Mouse (Mus musculus) MEL (cell line): Measurements from ENCODE around the gene Fut2. TPM values are rescaled to one million over a fixed set of nuclear protein-coding genes. Genes with fewer than 3 reads are reported as not detected.

Source experiments
- DNase-seq: peaks from one replicate; pipeline ENCODE4 v3.0.0; 2011; ENCODE audit warnings: low read depth, low spot score
- H3K27ac ChIP-seq: 2 replicates; pipeline ENCODE4 v1.5.1; 2012; ENCODE audit warnings: low read depth, mild to moderate bottlenecking, control low read depth, low read length, moderate library complexity; ENCODE audit not compliant: control insufficient read depth
- H3K27me3 ChIP-seq, 2 experiments: fragments of 150-350 bp in 1 of 2; sonication (generic) in 1 of 2; 2 replicates each; pipeline ENCODE4 v1.6.1; 2012; ENCODE audit warnings: low read length in 2 of 2, mild to moderate bottlenecking in 2 of 2, improper control_type of control experiment in 1 of 2, moderate library complexity in 1 of 2; ENCODE audit not compliant: insufficient read depth in 2 of 2, control insufficient read depth in 1 of 2
- H3K36me3 ChIP-seq, 2 experiments: 2 replicates each; pipeline ENCODE4 v1.6.1; 2012 to 2014; ENCODE audit warnings: low read length in 2 of 2, improper control_type of control experiment in 1 of 2, inconsistent platforms in 1 of 2, mild to moderate bottlenecking in 1 of 2; ENCODE audit not compliant: insufficient read depth in 2 of 2, control insufficient read depth in 1 of 2
- H3K4me1 ChIP-seq, 2 experiments: fragments of 150-350 bp in 1 of 2; sonication (generic) in 1 of 2; 2 replicates each; pipeline ENCODE4 v1.6.1; 2012; ENCODE audit warnings: low read length in 2 of 2, improper control_type of control experiment in 1 of 2, mild to moderate bottlenecking in 1 of 2; ENCODE audit not compliant: insufficient read depth in 2 of 2, control insufficient read depth in 1 of 2
- H3K4me3 ChIP-seq, 2 experiments: fragments of 150-350 bp in 1 of 2; sonication (generic) in 1 of 2; 2 replicates each; pipeline ENCODE4 v1.5.1; 2012; ENCODE audit warnings: low read depth in 2 of 2, low read length in 2 of 2, mild to moderate bottlenecking in 2 of 2, moderate library complexity in 2 of 2, control low read depth in 1 of 2, improper control_type of control experiment in 1 of 2; ENCODE audit not compliant: control insufficient read depth in 1 of 2, insufficient read depth in 1 of 2
- H3K79me2 ChIP-seq: 2 replicates; pipeline ENCODE4 v1.6.1; 2012; ENCODE audit warnings: mild to moderate bottlenecking, low read length, moderate library complexity; ENCODE audit not compliant: control insufficient read depth, poor library complexity, insufficient read depth
- H3K9ac ChIP-seq: 2 replicates; pipeline ENCODE4 v1.6.1; 2012; ENCODE audit warnings: low read depth, mild to moderate bottlenecking, control low read depth, low read length, moderate library complexity; ENCODE audit not compliant: control insufficient read depth, poor library complexity, severe bottlenecking
- H3K9me3 ChIP-seq: fragments of 150-350 bp; sonication (generic); replicated peaks from 2 replicates; pipeline ENCODE4 v1.6.1; 2012; ENCODE audit warnings: mild to moderate bottlenecking, low read length, improper control_type of control experiment, moderate library complexity; ENCODE audit not compliant: insufficient read depth
- CHD2 ChIP-seq: IDR thresholded peaks from 2 replicates; pipeline ENCODE4 v1.6.1; 2011; ENCODE audit warnings: low read length, improper control_type of control experiment
- E2F4 ChIP-seq: IDR thresholded peaks from 2 replicates; pipeline ENCODE4 v1.6.1; 2011; ENCODE audit warnings: low read depth, low read length, improper control_type of control experiment, borderline replicate concordance
- ELF1 ChIP-seq: IDR thresholded peaks from 2 replicates; pipeline ENCODE4 v1.6.1; 2014; ENCODE audit warnings: low read depth, mild to moderate bottlenecking, inconsistent platforms, low read length, improper control_type of control experiment, moderate library complexity
- EP300 ChIP-seq, 2 experiments: IDR thresholded peaks; 2 replicates each; pipeline ENCODE4 v1.6.1; 2011; ENCODE audit warnings: improper control_type of control experiment in 2 of 2, low read length in 2 of 2, low read depth in 1 of 2, mild to moderate bottlenecking in 1 of 2
- ETS1 ChIP-seq: IDR thresholded peaks from 2 replicates; pipeline ENCODE4 v1.6.1; 2012; ENCODE audit warnings: low read depth, mild to moderate bottlenecking, inconsistent platforms, low read length, improper control_type of control experiment, moderate library complexity
- GATA1 ChIP-seq: IDR thresholded peaks from 2 replicates; pipeline ENCODE4 v1.6.1; 2011; ENCODE audit warnings: low read depth, low read length, improper control_type of control experiment
- HCFC1 ChIP-seq: IDR thresholded peaks from 2 replicates; pipeline ENCODE4 v1.6.1; 2012; ENCODE audit warnings: low read depth, mild to moderate bottlenecking, inconsistent platforms, low read length, improper control_type of control experiment, moderate library complexity
- JUND ChIP-seq: IDR thresholded peaks from 2 replicates; pipeline ENCODE4 v1.6.1; 2011; ENCODE audit warnings: low read depth, mild to moderate bottlenecking, improper control_type of control experiment, low read length
- MAX ChIP-seq: IDR thresholded peaks from 2 replicates; pipeline ENCODE4 v1.6.1; 2011; ENCODE audit warnings: low read length, improper control_type of control experiment
- MEF2A ChIP-seq: IDR thresholded peaks from 2 replicates; pipeline ENCODE4 v1.6.1; 2014; ENCODE audit warnings: low read depth, mild to moderate bottlenecking, inconsistent platforms, low read length, improper control_type of control experiment; ENCODE audit not compliant: poor library complexity, insufficient replicate concordance, severe bottlenecking; ENCODE audit errors: extremely low read depth
- MXI1 ChIP-seq: IDR thresholded peaks from 2 replicates; pipeline ENCODE4 v1.6.1; 2011; ENCODE audit warnings: mild to moderate bottlenecking, low read depth, low read length, improper control_type of control experiment
- MYB ChIP-seq: IDR thresholded peaks from 2 replicates; pipeline ENCODE4 v1.6.1; 2011; ENCODE audit warnings: mild to moderate bottlenecking, low read depth, low read length, improper control_type of control experiment
- MYC ChIP-seq: IDR thresholded peaks from 2 replicates; pipeline ENCODE4 v1.6.1; 2011; ENCODE audit warnings: low read depth, mild to moderate bottlenecking, low read length, improper control_type of control experiment, moderate library complexity
- NELFE ChIP-seq: IDR thresholded peaks from 2 replicates; pipeline ENCODE4 v1.6.1; 2011; ENCODE audit warnings: low read depth, low read length, improper control_type of control experiment
- NRF1 ChIP-seq: IDR thresholded peaks from 2 replicates; pipeline ENCODE4 v1.6.1; 2014; ENCODE audit warnings: low read depth, mild to moderate bottlenecking, inconsistent platforms, low read length, improper control_type of control experiment, moderate library complexity; ENCODE audit not compliant: poor library complexity, insufficient read depth, severe bottlenecking
- POLR2AphosphoS5 ChIP-seq: IDR thresholded peaks from 2 replicates; pipeline ENCODE4 v1.6.1; 2012; ENCODE audit warnings: low read depth, borderline replicate concordance, mild to moderate bottlenecking, inconsistent platforms, low read length, moderate library complexity, mixed read lengths
- RCOR1 ChIP-seq: IDR thresholded peaks from 2 replicates; pipeline ENCODE4 v1.6.1; 2012; ENCODE audit warnings: low read depth, mild to moderate bottlenecking, inconsistent platforms, low read length, improper control_type of control experiment
- SIN3A ChIP-seq: IDR thresholded peaks from 2 replicates; pipeline ENCODE4 v1.6.1; 2012; ENCODE audit warnings: low read length, improper control_type of control experiment, inconsistent platforms
- SMC3 ChIP-seq: IDR thresholded peaks from 2 replicates; pipeline ENCODE4 v1.6.1; 2011; ENCODE audit warnings: low read depth, low read length, improper control_type of control experiment
- TAL1 ChIP-seq: IDR thresholded peaks from 2 replicates; pipeline ENCODE4 v1.6.1; 2012; ENCODE audit warnings: mild to moderate bottlenecking, inconsistent platforms, low read length, moderate library complexity, mixed read lengths
- TCF12 ChIP-seq: IDR thresholded peaks from 2 replicates; pipeline ENCODE4 v1.6.1; 2014; ENCODE audit warnings: low read depth, mild to moderate bottlenecking, inconsistent platforms, low read length, improper control_type of control experiment, moderate library complexity
- USF1 ChIP-seq: IDR thresholded peaks from 2 replicates; pipeline ENCODE4 v1.6.1; 2014; ENCODE audit warnings: low read depth, mild to moderate bottlenecking, inconsistent platforms, low read length, improper control_type of control experiment, moderate library complexity
- USF2 ChIP-seq, 2 experiments: IDR thresholded peaks; 2 replicates each; pipeline ENCODE4 v1.6.1; 2011 to 2012; ENCODE audit warnings: improper control_type of control experiment in 2 of 2, low read length in 2 of 2, borderline replicate concordance in 1 of 2, inconsistent platforms in 1 of 2, low read depth in 1 of 2, mild to moderate bottlenecking in 1 of 2; ENCODE audit not compliant: insufficient read depth in 1 of 2
- ZMIZ1 ChIP-seq: IDR thresholded peaks from 2 replicates; pipeline ENCODE4 v1.6.1; 2012; ENCODE audit warnings: low read depth, mild to moderate bottlenecking, inconsistent platforms, low read length, improper control_type of control experiment, moderate library complexity
- ZNF384 ChIP-seq: IDR thresholded peaks from 2 replicates; pipeline ENCODE4 v1.6.1; 2012; ENCODE audit warnings: low read depth, mild to moderate bottlenecking, inconsistent platforms, low read length, improper control_type of control experiment
- polyA plus RNA-seq, 2 experiments: library from polyadenylated mRNA; stranded (reverse) in 1 of 2; unstranded in 1 of 2; fragments of >175 nt in 1 of 2; fragments of >200 nt in 1 of 2; gene quantifications; 2 replicates each; pipeline versions ENCODE4 v1.2.1 to v1.2.4; 2012; ENCODE audit warnings: low replicate concordance in 2 of 2, low read depth in 1 of 2; ENCODE audit not compliant: insufficient read length in 2 of 2, insufficient read depth in 1 of 2, missing spikeins in 1 of 2
- total RNA-seq: library from RNA; depleted of rRNA; stranded (reverse); fragments of 300-350 nt; gene quantifications from 2 replicates; pipeline ENCODE4 v1.2.3, GENCODE M21; 2012

The Fut2 gene
- total and polyA plus RNA-seq, 3 experiments = not detected

GRCm38 (mm10) chr7:45682144-45683126 lies 16.2 kb upstream of the Fut2 start (continued):
- TF ChIP-seq JUND (no peak), E2F4 (no peak), USF1 (no peak), SMC3 (peak; percentile 87), USF2 (IDR thresholded peaks at IDR 0.05; ENCODE audit: borderline replicate concordance in 1 of 2, insufficient read depth in 1 of 2, low read depth in 1 of 2, low read length in 2 of 2) (no peak), HCFC1 (peak; percentile 67), GATA1 (0 out of 2 replicates have a peak, but pooled peaks have one; percentile 27), SIN3A (peak; percentile 35; the same call in 1 of the 2 replicates), CHD2 (no peak), POLR2AphosphoS5 (no peak), NRF1 (no peak), ZNF384 (peak; percentile 30; the same call in 1 of the 2 replicates), EP300 (IDR thresholded peaks at IDR 0.05; ENCODE audit: low read depth in 1 of 2, low read length in 2 of 2) (peak; percentile 25 to 36; a peak in 3 of 4 replicates), NELFE (peak; percentile 41)

- peak overlapping the region; percentile 10 to 55; a peak in 2 of 4 replicates for H3K4me3 ChIP-seq
- TF ChIP-seq EP300 (IDR thresholded peaks at IDR 0.05; ENCODE audit: low read depth in 1 of 2, low read length in 2 of 2) (peak in 1 of 2 experiments; percentile 52; a peak in 2 of 4 replicates), HCFC1 (0 out of 2 replicates have a peak, but pooled peaks have one; percentile 35), SIN3A (peak; percentile 33; the same call in 1 of the 2 replicates), MYC (peak; percentile 71; the same call in 1 of the 2 replicates), MXI1 (peak; percentile 39; the same call in 1 of the 2 replicates), TCF12 (peak; percentile 43; the same call in 1 of the 2 replicates), MYB (no peak), ELF1 (peak; percentile 43; the same call in 1 of the 2 replicates), ZMIZ1 (no peak), NELFE (0 out of 2 replicates have a peak, but pooled peaks have one; percentile 26), ETS1 (peak; percentile 68; the same call in 1 of the 2 replicates), MEF2A (no peak), TAL1 (peak; percentile 31; the same call in 1 of the 2 replicates), NRF1 (no peak), USF1 (0 out of 2 replicates have a peak, but pooled peaks have one; percentile 37), RCOR1 (peak; percentile 55; the same call in 1 of the 2 replicates), GATA1 (peak; percentile 78), MAX (peak; percentile 74)
- peaks cover 0 to 17% of the 10 kb centered on the region in 2 experiments; a peak in 2 of 4 replicates for H3K36me3 ChIP-seq
- peak; percentile 77 for DNase-seq
- H3K9me3 ChIP-seq = no peaks in the 10 kb centered on the region
- peak overlapping the region; percentile 3; the same call in 1 of the 2 replicates for H3K27ac ChIP-seq
- H3K9ac ChIP-seq = peak overlapping the region; percentile 29
- no peaks in the 10 kb centered on the region; a peak in 1 of 4 replicates for H3K27me3 ChIP-seq
- H3K79me2 ChIP-seq = no peaks in the 10 kb centered on the region
- peaks cover 13 to 20% of the 10 kb centered on the region in 2 experiments for H3K4me1 ChIP-seq
Measured at GRCm38 (mm10) chr7:45681046-45681736, 15.0 kb upstream of the Fut2 start.
